Mouse (Mus musculus) liver, postnatal 0 days (tissue): Measurements from ENCODE around the gene Myf6. TPM values are rescaled to one million over a fixed set of nuclear protein-coding genes. Genes with fewer than 3 reads are reported as not detected.

Experiments
- ATAC-seq: fragments of 200-750 bp; cut with Nextera tagmentation; 2 replicates; pipeline ENCODE4 v1.8.0; 2017; ENCODE audit warnings: mild to moderate bottlenecking, moderate library complexity
- DNase-seq: peaks from one replicate; pipeline ENCODE4 v3.0.0-alpha.2; 2016
- H3K27ac ChIP-seq: fragments of 300-500 bp; sonication (generic); 2 replicates; pipeline ENCODE4 v1.5.1; 2014; ENCODE audit warnings: antibody characterized with exemption, moderate library complexity, mild to moderate bottlenecking, low read depth
- H3K27me3 ChIP-seq: fragments of 300-500 bp; sonication (generic); 2 replicates; pipeline ENCODE4 v1.6.1; 2014; ENCODE audit warnings: low read length, control low read depth, mixed read lengths; ENCODE audit not compliant: insufficient read depth
- H3K36me3 ChIP-seq: fragments of 300-500 bp; sonication (generic); replicated peaks from 2 replicates; pipeline ENCODE4 v1.6.1; 2014; ENCODE audit warnings: mild to moderate bottlenecking, control low read depth, low read length, moderate library complexity, mixed read lengths; ENCODE audit not compliant: insufficient read depth
- H3K4me1 ChIP-seq: fragments of 300-500 bp; sonication (generic); 2 replicates; pipeline ENCODE4 v1.6.1; 2014; ENCODE audit warnings: antibody characterized with exemption, mild to moderate bottlenecking, control low read depth; ENCODE audit not compliant: insufficient read depth
- H3K4me2 ChIP-seq: fragments of 300-500 bp; sonication (generic); 2 replicates; pipeline ENCODE4 v1.6.1; 2014; ENCODE audit warnings: low read depth, mild to moderate bottlenecking, low read length, moderate library complexity, mixed read lengths
- H3K4me3 ChIP-seq: fragments of 300-500 bp; sonication (generic); 2 replicates; pipeline ENCODE4 v1.5.1; 2014; ENCODE audit warnings: low read depth, low read length
- H3K9ac ChIP-seq: fragments of 300-500 bp; sonication (generic); replicated peaks from 2 replicates; pipeline ENCODE4 v1.6.1; 2014; ENCODE audit warnings: mild to moderate bottlenecking, moderate library complexity
- H3K9me3 ChIP-seq: fragments of 300-500 bp; sonication (generic); 2 replicates; pipeline ENCODE4 v1.6.1; 2016; ENCODE audit warnings: mild to moderate bottlenecking, control low read depth, low read length, mixed read lengths
- CTCF ChIP-seq: sonication (generic); IDR thresholded peaks from 2 replicates; pipeline ENCODE4 v1.5.1; 2016; ENCODE audit warnings: antibody characterized with exemption, low read depth
- EP300 ChIP-seq: IDR thresholded peaks from 2 replicates; pipeline ENCODE4 v1.6.1; 2016; ENCODE audit warnings: antibody characterized with exemption, low read depth, mild to moderate bottlenecking
- WGBS: fragments of 180-500 bp; shearing (Covaris S2); extraction: QIAGEN DNeasy Blood & Tissue Kit; methylation state at CpG from one replicate; pipeline ENCODE4 v1.1.7; 2014; ENCODE audit not compliant: insufficient replicate concordance; 5-methylcytosine and 5-hydroxymethylcytosine counted together
- polyA plus RNA-seq: library from polyadenylated mRNA; unstranded; fragments of >200 nt; fragmentation: Nextera tagmentation; extraction: Ambion mirVana; gene quantifications from 2 replicates; pipeline ENCODE4 v1.2.1, GENCODE M21; 2015

The Myf6 gene
- polyA plus RNA-seq, 1 experiment from 2014 or later = not detected

- H3K9ac ChIP-seq = no peak overlapping the region
- H3K9me3 ChIP-seq = no peaks in the 10 kb centered on the region
- H3K27me3 ChIP-seq = no peaks in the 10 kb centered on the region
- WGBS = 21% methylated on average over 12 of the region's 12 CpGs
- H3K4me3 ChIP-seq = no peak overlapping the region
- no peaks in the 10 kb centered on the region for H3K36me3 ChIP-seq
- no peak overlapping the region for H3K27ac ChIP-seq
- TF ChIP-seq CTCF (no peak), EP300 (no peak)
- DNase-seq (no peak), ATAC-seq (no peak)
- H3K4me2 ChIP-seq = no peak overlapping the region
- no peaks in the 10 kb centered on the region for H3K4me1 ChIP-seq
Observed at GRCm38 (mm10) chr10:107488654-107489315, 5.8 kb downstream of the Myf6 start.

- Histone ChIP-seq H3K9me3 (no peaks in the 10 kb centered on the region), H3K27me3 (no peaks in the 10 kb centered on the region), H3K9ac (no peak overlapping the region), H3K4me3 (no peak overlapping the region), H3K4me2 (no peak overlapping the region), H3K36me3 (no peaks in the 10 kb centered on the region), H3K27ac (no peak overlapping the region), H3K4me1 (no peaks in the 10 kb centered on the region)
- no peak for ATAC-seq
- TF ChIP-seq CTCF = no peak
- TF ChIP-seq EP300 = no peak
- 67% methylated on average over 12 of the region's 12 CpGs for WGBS
- no peak for DNase-seq
Observed at GRCm38 (mm10) chr10:107486770-107487169, 7.8 kb downstream of the Myf6 start.

GRCm38 (mm10) chr10:107485870-107486269 is 8.7 kb downstream of the Myf6 start, which contains the start of gene Myf5:
Myf5 (minus strand) TSS chr10:107486134.
- H3K9ac ChIP-seq = no peak within 1 kb of the TSS
- H3K4me1 ChIP-seq = no peaks in the 10 kb centered on the region
- H3K36me3 ChIP-seq = no peaks in the 10 kb centered on the region
- ATAC-seq (no peak), DNase-seq (no peak)
- H3K9me3 ChIP-seq = no peaks in the 10 kb centered on the region
- no peaks in the 10 kb centered on the region for H3K27me3 ChIP-seq
- TF ChIP-seq EP300 (no peak), CTCF (no peak)
- no peak within 1 kb of the TSS for H3K4me2 ChIP-seq
- H3K4me3 ChIP-seq = no peak within 1 kb of the TSS
- WGBS = 53% methylated on average over 8 of the region's 8 CpGs
- H3K27ac ChIP-seq = no peak within 1 kb of the TSS

GRCm38 (mm10) chr10:107484050-107484449 is 10.5 kb downstream of the Myf6 start:
- ATAC-seq (no peak), DNase-seq (no peak)
- Histone ChIP-seq H3K9ac (no peak overlapping the region), H3K4me3 (no peak overlapping the region), H3K36me3 (no peaks in the 10 kb centered on the region), H3K27me3 (no peaks in the 10 kb centered on the region), H3K27ac (no peak overlapping the region), H3K4me2 (peak overlapping the region; percentile 45; the same call in 1 of the 2 replicates), H3K9me3 (no peaks in the 10 kb centered on the region), H3K4me1 (no peaks in the 10 kb centered on the region)
- no peak for TF ChIP-seq EP300
- no peak for TF ChIP-seq CTCF
- 66% methylated on average over 10 of the region's 10 CpGs for whole genome bisulfite sequencing

GRCm38 (mm10) chr10:107473497-107473896 is 21.0 kb downstream of the Myf6 start:
- Histone ChIP-seq H3K27me3 (no peaks in the 10 kb centered on the region), H3K4me3 (no peak overlapping the region), H3K27ac (no peak overlapping the region), H3K36me3 (no peaks in the 10 kb centered on the region), H3K4me2 (no peak overlapping the region), H3K9ac (no peak overlapping the region), H3K4me1 (no peaks in the 10 kb centered on the region), H3K9me3 (no peaks in the 10 kb centered on the region)
- ATAC-seq (no peak), DNase-seq (no peak)
- TF ChIP-seq EP300 (no peak), CTCF (no peak)
- WGBS = 32% methylated on average over 2 of the region's 2 CpGs

- no peaks in the 10 kb centered on the region for H3K4me1 ChIP-seq
- DNase-seq = no peak
- H3K4me3 ChIP-seq = no peak overlapping the region
- H3K27me3 ChIP-seq = no peaks in the 10 kb centered on the region
- no peak overlapping the region for H3K9ac ChIP-seq
- H3K9me3 ChIP-seq = no peaks in the 10 kb centered on the region
- no peak overlapping the region for H3K4me2 ChIP-seq
- no peak overlapping the region for H3K27ac ChIP-seq
- WGBS = 71% methylated on average over 5 of the region's 5 CpGs
- H3K36me3 ChIP-seq = no peaks in the 10 kb centered on the region
- no peak for ATAC-seq
- TF ChIP-seq EP300 (no peak), CTCF (no peak)
Observed at GRCm38 (mm10) chr10:107471712-107472111, 22.8 kb downstream of the Myf6 start.

- H3K4me3 ChIP-seq = no peak overlapping the region
- no peak overlapping the region for H3K4me2 ChIP-seq
- DNase-seq (no peak), ATAC-seq (no peak)
- H3K27me3 ChIP-seq = no peaks in the 10 kb centered on the region
- H3K27ac ChIP-seq = no peak overlapping the region
- no peaks in the 10 kb centered on the region for H3K36me3 ChIP-seq
- H3K9me3 ChIP-seq = no peaks in the 10 kb centered on the region
- WGBS = 75% methylated on average over 7 of the region's 7 CpGs
- TF ChIP-seq EP300 (no peak), CTCF (no peak)
- H3K4me1 ChIP-seq = no peaks in the 10 kb centered on the region
- H3K9ac ChIP-seq = no peak overlapping the region
Observed at GRCm38 (mm10) chr10:107467819-107468218, 26.7 kb downstream of the Myf6 start.
